Mouse (Mus musculus) olfactory bulb, adult 2 months (tissue): ENCODE measurements around the gene Gm10300.

Experiments
- CTCF ChIP-seq: fragments of 200-500 bp; IDR thresholded peaks from 2 replicates; pipeline ENCODE4 v1.5.1; 2012; ENCODE audit warnings: low read depth, mild to moderate bottlenecking, low read length, moderate library complexity; ENCODE audit not compliant: insufficient read depth
- POLR2A ChIP-seq: fragments of 200-500 bp; IDR thresholded peaks from 2 replicates; pipeline ENCODE4 v1.6.1; 2012; ENCODE audit warnings: mild to moderate bottlenecking, low read depth, low read length, moderate library complexity; ENCODE audit not compliant: insufficient read depth

DNA sequence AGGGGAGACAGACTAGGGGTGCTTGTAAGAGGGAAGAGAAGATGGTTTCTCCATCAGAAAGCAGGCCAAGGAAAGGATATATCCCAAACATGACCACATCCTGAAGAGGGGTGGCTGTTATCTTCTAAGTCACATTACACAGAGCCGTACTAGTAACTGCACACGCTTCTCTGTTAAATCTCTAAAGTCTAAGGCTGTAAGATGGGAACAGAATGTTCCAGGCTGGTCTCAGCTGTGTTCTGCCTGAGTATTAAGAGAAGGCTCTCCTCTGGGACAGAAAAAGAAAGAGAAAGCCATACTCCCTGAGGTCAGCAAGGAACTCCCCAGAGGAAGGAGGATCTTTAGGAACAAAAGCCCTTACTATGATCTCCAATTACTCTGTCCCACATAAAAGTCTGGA is 35.7 kb upstream of the Gm10300 start:
- TF ChIP-seq POLR2A (no peak), CTCF (no peak)
